Mouse (Mus musculus) heart, postnatal 0 days (tissue): ENCODE measurements around the gene Pde4c.

Experiments used
- CTCF ChIP-seq: IDR thresholded peaks from 2 replicates; pipeline ENCODE4 v1.5.1; 2016; ENCODE audit warnings: antibody characterized with exemption, control low read depth, low read depth
- EP300 ChIP-seq: IDR thresholded peaks from 2 replicates; pipeline ENCODE4 v1.6.1; 2016; ENCODE audit warnings: antibody characterized with exemption, low read depth

DNA sequence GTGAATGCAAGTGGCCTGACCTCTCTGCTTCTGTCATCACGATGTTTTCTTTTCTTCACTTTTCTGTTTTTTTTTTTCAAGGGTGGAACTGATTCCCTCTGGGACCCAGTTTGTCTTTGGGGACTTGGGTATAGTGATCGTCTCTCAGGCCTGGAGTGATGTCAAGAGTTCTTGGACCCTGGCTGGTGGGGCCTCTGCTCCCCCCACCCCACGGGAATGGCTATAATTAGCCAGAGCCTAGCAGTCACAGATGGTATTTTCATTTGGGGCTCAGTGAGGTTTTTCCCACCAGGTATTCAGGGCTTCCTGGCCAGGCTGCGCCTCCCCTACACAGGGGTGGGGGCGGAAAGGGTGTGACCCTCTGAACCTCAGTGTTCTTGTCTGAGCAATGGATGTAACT is 18.1 kb downstream of the Pde4c start:
- no peak for TF ChIP-seq CTCF
- TF ChIP-seq EP300, result no peak
